Mouse (Mus musculus) hindbrain, embryonic 13.5 days (tissue): ENCODE measurements around the gene Cxadr. TPM values are rescaled to one million over a fixed set of nuclear protein-coding genes. Genes with fewer than 3 reads are reported as not detected.
"Not testable (repeated sequence)": the region's sequence is repeated elsewhere in the genome, so short reads cannot be mapped to it uniquely, and the experiment has no call there.

Experiments
- ATAC-seq: fragments of 200-750 bp; cut with Nextera tagmentation; 2 replicates; pipeline ENCODE4 v1.8.0; 2017; ENCODE audit warnings: moderate TSS enrichment; ENCODE audit not compliant: low FRiP score
- H3K27ac ChIP-seq: fragments of 300-500 bp; sonication (generic); 2 replicates; pipeline ENCODE4 v1.5.1; 2015; ENCODE audit warnings: inconsistent platforms, mild to moderate bottlenecking, moderate library complexity
- H3K27me3 ChIP-seq: fragments of 300-500 bp; sonication (generic); 2 replicates; pipeline ENCODE4 v1.6.1; 2015; ENCODE audit warnings: mild to moderate bottlenecking, inconsistent platforms
- H3K36me3 ChIP-seq: fragments of 300-500 bp; sonication (generic); 2 replicates; pipeline ENCODE4 v1.6.1; 2015; ENCODE audit warnings: mild to moderate bottlenecking, inconsistent platforms
- H3K4me1 ChIP-seq: fragments of 300-500 bp; sonication (generic); replicated peaks from 2 replicates; pipeline ENCODE4 v1.6.1; 2015; ENCODE audit warnings: inconsistent platforms
- H3K4me2 ChIP-seq: fragments of 300-500 bp; sonication (generic); 2 replicates; pipeline ENCODE4 v1.6.1; 2015; ENCODE audit warnings: inconsistent platforms, mild to moderate bottlenecking, moderate library complexity
- H3K4me3 ChIP-seq: fragments of 300-500 bp; sonication (generic); 2 replicates; pipeline ENCODE4 v1.5.1; 2015; ENCODE audit warnings: mild to moderate bottlenecking, inconsistent platforms
- H3K9ac ChIP-seq: fragments of 300-500 bp; sonication (generic); 2 replicates; pipeline ENCODE4 v1.6.1; 2015; ENCODE audit warnings: mild to moderate bottlenecking, inconsistent platforms
- H3K9me3 ChIP-seq: fragments of 300-500 bp; sonication (generic); 2 replicates; pipeline ENCODE4 v1.6.1; 2016; ENCODE audit warnings: inconsistent platforms
- WGBS: fragments of 180-500 bp; shearing (Covaris S2); methylation state at CpG from one replicate; pipeline ENCODE4 v1.1.7; 2015; 5-methylcytosine and 5-hydroxymethylcytosine counted together
- polyA plus RNA-seq: library from polyadenylated mRNA; unstranded; fragments of >200 nt; fragmentation: Nextera tagmentation; extraction: Ambion mirVana; gene quantifications from 2 replicates; pipeline ENCODE4 v1.2.1, GENCODE M21; 2015

Gene Cxadr
- polyA plus RNA-seq, 1 experiment from 2014 or later: 129 TPM

GRCm38 (mm10) chr16:78341356-78341755 is 40.1 kb downstream of the Cxadr start:
- WGBS: 59% methylated on average over 4 of the region's 4 CpGs
- no peak overlapping the region for H3K9ac ChIP-seq
- no peak overlapping the region for H3K4me2 ChIP-seq
- H3K4me3 ChIP-seq: no peak overlapping the region
- no peak for ATAC-seq
- H3K36me3 ChIP-seq: peaks cover 12% of the 10 kb centered on the region
- H3K27me3 ChIP-seq: no peaks in the 10 kb centered on the region
- H3K9me3 ChIP-seq: no peaks in the 10 kb centered on the region
- no peaks in the 10 kb centered on the region for H3K4me1 ChIP-seq
- H3K27ac ChIP-seq: no peak overlapping the region

- no peaks in the 10 kb centered on the region for H3K27me3 ChIP-seq
- ATAC-seq: no peak
- 88% methylated on average over 5 of the region's 5 CpGs for WGBS
These were observed 41.5 kb downstream of the Cxadr start for GRCm38 (mm10) chr16:78342767-78343166.

GRCm38 (mm10) chr16:78343792-78344191 is 42.5 kb downstream of the Cxadr start:
- Histone ChIP-seq H3K27ac (no peak overlapping the region), H3K27me3 (no peaks in the 10 kb centered on the region), H3K4me1 (no peaks in the 10 kb centered on the region), H3K9ac (no peak overlapping the region), H3K4me3 (no peak overlapping the region), H3K4me2 (no peak overlapping the region), H3K9me3 (no peaks in the 10 kb centered on the region), H3K36me3 (peaks cover 6% of the 10 kb centered on the region)
- ATAC-seq: no peak
- 83% methylated on average over 6 of the region's 6 CpGs for WGBS

More at GRCm38 (mm10) chr16:78342767-78343166, 41.5 kb downstream of the Cxadr start:
- Histone ChIP-seq H3K4me2 (no peak overlapping the region), H3K9ac (no peak overlapping the region), H3K27ac (no peak overlapping the region), H3K36me3 (peaks cover 7% of the 10 kb centered on the region), H3K4me1 (no peaks in the 10 kb centered on the region), H3K4me3 (no peak overlapping the region), H3K9me3 (no peaks in the 10 kb centered on the region)

- no peak overlapping the region for H3K4me3 ChIP-seq
These were observed 45.5 kb downstream of the Cxadr start for GRCm38 (mm10) chr16:78346662-78347327.

GRCm38 (mm10) chr16:78347328-78347926 is 46.1 kb downstream of the Cxadr start:
- no peak overlapping the region for H3K9ac ChIP-seq
- H3K27me3 ChIP-seq: no peaks in the 10 kb centered on the region
- no peak overlapping the region for H3K4me3 ChIP-seq
- 86% methylated on average over 13 of the region's 13 CpGs for WGBS
- ATAC-seq: no peak
- no peak overlapping the region for H3K27ac ChIP-seq
- no peaks in the 10 kb centered on the region for H3K4me1 ChIP-seq
- H3K36me3 ChIP-seq: peaks cover 13% of the 10 kb centered on the region
- no peak overlapping the region for H3K4me2 ChIP-seq
- no peaks in the 10 kb centered on the region for H3K9me3 ChIP-seq

More at GRCm38 (mm10) chr16:78346662-78347327, 45.5 kb downstream of the Cxadr start:
- ATAC-seq: no peak
- Histone ChIP-seq H3K36me3 (peaks cover 14% of the 10 kb centered on the region), H3K4me2 (no peak overlapping the region), H3K9ac (no peak overlapping the region), H3K27me3 (no peaks in the 10 kb centered on the region), H3K4me1 (no peaks in the 10 kb centered on the region), H3K27ac (no peak overlapping the region), H3K9me3 (no peaks in the 10 kb centered on the region)
- WGBS: 91% methylated on average over 2 of the region's 2 CpGs

- no peaks in the 10 kb centered on the region for H3K9me3 ChIP-seq
- H3K4me1 ChIP-seq: no peaks in the 10 kb centered on the region
- no peak overlapping the region for H3K27ac ChIP-seq
- H3K36me3 ChIP-seq: peaks cover 19% of the 10 kb centered on the region
- no peak overlapping the region for H3K9ac ChIP-seq
- WGBS: 94% methylated on average over 3 of the region's 3 CpGs
- ATAC-seq: no peak
- no peaks in the 10 kb centered on the region for H3K27me3 ChIP-seq
- no peak overlapping the region for H3K4me2 ChIP-seq
- H3K4me3 ChIP-seq: no peak overlapping the region
These were observed 56.5 kb downstream of the Cxadr start for GRCm38 (mm10) chr16:78357757-78358156.

GRCm38 (mm10) chr16:78361466-78361865 is 60.2 kb downstream of the Cxadr start:
- H3K4me1 ChIP-seq: no peaks in the 10 kb centered on the region
- H3K4me2 ChIP-seq: no peak overlapping the region
- WGBS: 92% methylated on average over 4 of the region's 4 CpGs
- H3K27ac ChIP-seq: no peak overlapping the region
- H3K9me3 ChIP-seq: no peaks in the 10 kb centered on the region
- no peak overlapping the region for H3K9ac ChIP-seq
- peaks cover 29% of the 10 kb centered on the region for H3K36me3 ChIP-seq
- ATAC-seq: no peak
- no peaks in the 10 kb centered on the region for H3K27me3 ChIP-seq
- H3K4me3 ChIP-seq: no peak overlapping the region

GRCm38 (mm10) chr16:78364554-78364953 is 63.3 kb downstream of the Cxadr start:
- H3K4me2 ChIP-seq, ATAC-seq, H3K4me3 ChIP-seq, H3K9ac ChIP-seq, H3K4me1 ChIP-seq, H3K9me3 ChIP-seq, H3K27ac ChIP-seq, H3K27me3 ChIP-seq: not testable (repeated sequence)
- WGBS: 93% methylated on average over 9 of the region's 9 CpGs
- peaks cover 39% of the 10 kb centered on the region for H3K36me3 ChIP-seq

GRCm38 (mm10) chr16:78371491-78372046 is 70.3 kb downstream of the Cxadr start:
- peaks cover 24% of the 10 kb centered on the region for H3K36me3 ChIP-seq
- H3K9ac ChIP-seq: no peak overlapping the region
- H3K27ac ChIP-seq: no peak overlapping the region
- peaks cover 11% of the 10 kb centered on the region for H3K4me1 ChIP-seq
- 81% methylated on average over 7 of the region's 7 CpGs for WGBS
- no peaks in the 10 kb centered on the region for H3K9me3 ChIP-seq
- no peak overlapping the region for H3K4me2 ChIP-seq
- no peak overlapping the region for H3K4me3 ChIP-seq
- no peaks in the 10 kb centered on the region for H3K27me3 ChIP-seq
- ATAC-seq: no peak

- no peak for ATAC-seq
- no peaks in the 10 kb centered on the region for H3K9me3 ChIP-seq
- H3K36me3 ChIP-seq: peaks cover 19% of the 10 kb centered on the region
- H3K9ac ChIP-seq: no peak overlapping the region
- WGBS: 87% methylated on average over 5 of the region's 5 CpGs
- no peaks in the 10 kb centered on the region for H3K27me3 ChIP-seq
- no peak overlapping the region for H3K27ac ChIP-seq
- peaks cover 11% of the 10 kb centered on the region for H3K4me1 ChIP-seq
- no peak overlapping the region for H3K4me3 ChIP-seq
- no peak overlapping the region for H3K4me2 ChIP-seq
These were observed 71.5 kb downstream of the Cxadr start for GRCm38 (mm10) chr16:78372786-78373185.

GRCm38 (mm10) chr16:78373743-78374142 is 72.5 kb downstream of the Cxadr start:
- H3K27ac ChIP-seq: no peak overlapping the region
- H3K27me3 ChIP-seq: no peaks in the 10 kb centered on the region
- no peak overlapping the region for H3K4me2 ChIP-seq
- no peak overlapping the region for H3K9ac ChIP-seq
- 83% methylated on average over 8 of the region's 8 CpGs for WGBS
- H3K36me3 ChIP-seq: peaks cover 14% of the 10 kb centered on the region
- no peak overlapping the region for H3K4me3 ChIP-seq
- peaks cover 11% of the 10 kb centered on the region for H3K4me1 ChIP-seq
- no peaks in the 10 kb centered on the region for H3K9me3 ChIP-seq
- ATAC-seq: no peak

GRCm38 (mm10) chr16:78375222-78375621 is 73.9 kb downstream of the Cxadr start:
- Histone ChIP-seq H3K27me3 (no peaks in the 10 kb centered on the region), H3K36me3 (peaks cover 7% of the 10 kb centered on the region; the same call in 1 of the 2 replicates), H3K4me3 (peak overlapping the region; percentile 87), H3K9me3 (no peaks in the 10 kb centered on the region), H3K4me1 (peaks cover 11% of the 10 kb centered on the region), H3K9ac (no peak overlapping the region), H3K27ac (no peak overlapping the region), H3K4me2 (peak overlapping the region; percentile 66)
- WGBS: 55% methylated on average over 10 of the region's 10 CpGs
- no peak for ATAC-seq
